Comparison of ENCODE assay signal across 12 mouse cellular contexts in genomic region chr7:50041112-50041511, GRCm38 (mm10).
"Had no signal": no experiment of that assay in that cellular context is flagged by ENCODE, and none has a peak within 500 bp of the region (broad histone marks: within the 10 kb centered on the region; RNA-seq: fewer than 3 reads in every experiment).

No protein-coding gene starts in this region.

- H3K36me3 ChIP-seq: liver, embryonic 13.5 days had no signal

- H3K4me3 ChIP-seq: liver, embryonic 13.5 days had no signal

- DNase-seq: kidney, adult 18-20 months; kidney, adult 9 months; kidney, postnatal 36 days; liver, embryonic 13.5 days; lung, adult 2 months; lung, postnatal 14 days; lung, postnatal 4 days; midbrain, embryonic 14.5 days; thymus, adult 18-20 months; thymus, postnatal 36 days had no signal

- H3K9me3 ChIP-seq: liver, embryonic 13.5 days had no signal

- H3K27ac ChIP-seq: kidney, postnatal 0 days; liver, embryonic 13.5 days had no signal

- H3K27me3 ChIP-seq: liver, embryonic 13.5 days had no signal

- H3K4me1 ChIP-seq: liver, embryonic 13.5 days had no signal

- H3K9ac ChIP-seq: liver, embryonic 13.5 days had no signal

- H3K4me2 ChIP-seq: liver, embryonic 13.5 days; midbrain, embryonic 11.5 days had no signal
